Mouse (Mus musculus): ENCODE measurements around the gene Gm11444. TPM values are rescaled to one million over a fixed set of nuclear protein-coding genes. Genes with fewer than 3 reads are reported as not detected.

Gene Gm11444
- total and polyA plus RNA-seq, 3 experiments = not detected

DNA sequence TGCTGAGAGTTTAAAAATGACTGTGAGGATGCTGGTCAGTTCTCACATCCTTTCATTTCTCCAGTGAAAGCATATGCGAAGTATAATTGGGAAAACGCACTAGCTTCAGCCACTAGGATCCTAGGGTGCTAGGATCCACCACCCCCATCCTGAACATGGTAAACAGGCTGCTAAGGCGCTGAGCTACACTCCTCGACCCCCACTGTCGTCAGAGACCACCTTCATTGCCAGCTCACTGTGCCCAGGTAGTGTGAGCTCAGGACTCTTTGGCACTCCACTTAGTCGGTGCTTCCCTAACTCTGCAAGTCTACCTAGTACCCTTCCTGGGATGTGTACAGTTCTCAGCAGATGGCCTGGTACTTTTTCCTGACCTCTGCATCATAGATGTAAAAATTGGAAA lies 42.6 kb upstream of the Gm11444 start:
- Histone ChIP-seq H3K4me1 (ENCODE audit: insufficient read depth, low read depth, low read length) (no peaks in the 10 kb centered on the region), H3K27me3 (ENCODE audit: insufficient read depth, low read length) (peaks cover 84% of the 10 kb centered on the region)

DNA sequence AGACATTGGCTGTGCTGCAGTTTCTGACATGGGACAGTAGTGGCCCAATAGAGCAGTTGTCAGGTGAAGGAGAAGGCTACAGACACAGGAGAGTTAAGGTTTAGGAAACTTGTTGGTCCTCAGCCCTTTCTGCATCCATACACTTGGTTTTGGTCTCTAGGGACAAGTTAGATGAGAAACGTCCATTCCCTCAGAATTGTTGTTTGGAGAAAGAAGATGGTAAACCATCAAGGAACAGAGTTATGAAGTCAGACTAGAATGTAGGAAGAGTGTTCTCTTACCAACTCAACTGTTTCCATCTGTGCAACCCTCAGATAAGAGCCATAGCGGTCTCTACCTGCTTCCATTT lies 41.5 kb upstream of the Gm11444 start:
- Histone ChIP-seq H3K4me1 (ENCODE audit: insufficient read depth, low read depth, low read length) (no peaks in the 10 kb centered on the region), H3K9me3 (replicated peaks) (no peaks in the 10 kb centered on the region), H3K4me3 (ENCODE audit: low read depth, low read length) (no peak overlapping the region), H3K36me3 (replicated peaks) (no peaks in the 10 kb centered on the region), H3K27me3 (ENCODE audit: insufficient read depth, low read length) (peaks cover 79% of the 10 kb centered on the region)
- no peak for TF ChIP-seq CTCF (IDR thresholded peaks at IDR 0.05; ENCODE audit: low read depth, low read length)
- no peak for TF ChIP-seq GATA2 (IDR thresholded peaks at IDR 0.05; ENCODE audit: borderline replicate concordance, low read depth, low read length)
- no peak for TF ChIP-seq POLR2AphosphoS5 (IDR thresholded peaks at IDR 0.05; ENCODE audit: insufficient replicate concordance, low read depth, low read length)
- TF ChIP-seq TAL1 (conservative IDR thresholded peaks at IDR 0.05; ENCODE audit: low read depth, low read length) = no peak
- no peak for TF ChIP-seq GATA1 (IDR thresholded peaks at IDR 0.05; ENCODE audit: borderline replicate concordance, low read length)
- no peak for ATAC-seq (ENCODE audit: extremely low read depth, insufficient number of reproducible peaks, low FRiP score, poor library complexity, severe bottlenecking)
- no peak for DNase-seq (ENCODE audit: low spot score)

More for the DNA sequence above, 42.6 kb upstream of the Gm11444 start:
- ATAC-seq (ENCODE audit: extremely low read depth, insufficient number of reproducible peaks, low FRiP score, poor library complexity, severe bottlenecking) (no peak), DNase-seq (ENCODE audit: low spot score) (no peak)
- Histone ChIP-seq H3K36me3 (replicated peaks) (no peaks in the 10 kb centered on the region), H3K9me3 (replicated peaks) (no peaks in the 10 kb centered on the region), H3K4me3 (ENCODE audit: low read depth, low read length) (no peak overlapping the region)
- TF ChIP-seq GATA1 (IDR thresholded peaks at IDR 0.05; ENCODE audit: borderline replicate concordance, low read length) (no peak), POLR2AphosphoS5 (IDR thresholded peaks at IDR 0.05; ENCODE audit: insufficient replicate concordance, low read depth, low read length) (no peak), GATA2 (IDR thresholded peaks at IDR 0.05; ENCODE audit: borderline replicate concordance, low read depth, low read length) (no peak), CTCF (IDR thresholded peaks at IDR 0.05; ENCODE audit: low read depth, low read length) (no peak), TAL1 (conservative IDR thresholded peaks at IDR 0.05; ENCODE audit: low read depth, low read length) (no peak)

DNA sequence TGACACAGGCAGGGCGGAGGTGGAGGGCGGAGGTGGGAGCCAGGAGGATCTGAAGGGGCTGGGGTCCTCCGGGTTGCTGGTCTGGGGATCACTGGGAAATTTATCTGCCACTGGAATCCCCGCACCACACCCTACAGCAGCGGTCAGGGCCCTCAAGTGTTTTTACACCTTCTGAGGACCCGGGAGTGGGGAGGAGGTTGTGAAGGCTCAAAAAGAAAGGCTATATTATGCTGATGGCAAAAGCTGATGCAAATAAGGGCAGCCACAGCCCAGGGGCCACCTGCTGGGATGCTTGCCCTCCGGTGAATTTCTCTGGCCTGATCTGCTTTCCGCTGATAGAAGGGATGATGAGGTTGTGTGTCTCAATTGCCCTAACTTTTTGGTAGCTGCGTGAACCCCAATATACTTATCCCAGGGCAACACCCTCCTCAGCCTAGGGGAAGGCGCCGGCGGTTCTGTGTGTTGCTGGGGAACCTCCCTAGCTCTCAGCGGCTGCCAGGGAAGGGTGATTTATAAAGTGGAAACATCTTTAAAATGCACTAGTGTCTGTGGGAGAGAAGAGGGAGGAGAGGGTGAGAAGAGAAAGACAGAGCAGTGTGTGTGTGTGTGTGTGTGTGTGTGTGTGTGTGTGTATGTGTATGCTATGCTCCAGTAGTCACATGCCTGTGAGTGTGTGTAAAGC lies 41.0 kb upstream of the Gm11444 start:
- Histone ChIP-seq H3K36me3 (replicated peaks) (no peaks in the 10 kb centered on the region), H3K9me3 (replicated peaks) (no peaks in the 10 kb centered on the region), H3K27me3 (ENCODE audit: insufficient read depth, low read length) (peaks cover 79% of the 10 kb centered on the region), H3K4me1 (ENCODE audit: insufficient read depth, low read depth, low read length) (no peaks in the 10 kb centered on the region), H3K4me3 (ENCODE audit: low read depth, low read length) (no peak overlapping the region)
- ATAC-seq (ENCODE audit: extremely low read depth, insufficient number of reproducible peaks, low FRiP score, poor library complexity, severe bottlenecking) (no peak), DNase-seq (ENCODE audit: low spot score) (no peak)
- TF ChIP-seq POLR2AphosphoS5 (IDR thresholded peaks at IDR 0.05; ENCODE audit: insufficient replicate concordance, low read depth, low read length) (no peak), TAL1 (conservative IDR thresholded peaks at IDR 0.05; ENCODE audit: low read depth, low read length) (no peak), CTCF (IDR thresholded peaks at IDR 0.05; ENCODE audit: low read depth, low read length) (no peak), GATA2 (IDR thresholded peaks at IDR 0.05; ENCODE audit: borderline replicate concordance, low read depth, low read length) (no peak), GATA1 (IDR thresholded peaks at IDR 0.05; ENCODE audit: borderline replicate concordance, low read length) (no peak)

DNA sequence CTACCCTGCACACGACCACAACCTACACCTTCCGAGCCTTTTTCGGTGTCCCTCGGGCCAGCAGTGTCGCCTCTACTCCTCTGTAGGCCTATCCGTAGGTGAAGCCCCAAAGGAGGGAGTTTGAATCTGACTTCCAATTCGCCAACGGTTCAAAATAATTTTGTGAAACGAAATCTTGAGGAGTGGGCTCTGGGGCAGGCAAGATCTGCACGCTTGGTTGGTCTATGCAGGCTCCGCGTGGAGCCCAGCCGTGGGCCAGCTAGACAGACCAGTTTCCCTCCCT lies 40.4 kb upstream of the Gm11444 start:
- ATAC-seq (ENCODE audit: extremely low read depth, insufficient number of reproducible peaks, low FRiP score, poor library complexity, severe bottlenecking) = no peak

DNA sequence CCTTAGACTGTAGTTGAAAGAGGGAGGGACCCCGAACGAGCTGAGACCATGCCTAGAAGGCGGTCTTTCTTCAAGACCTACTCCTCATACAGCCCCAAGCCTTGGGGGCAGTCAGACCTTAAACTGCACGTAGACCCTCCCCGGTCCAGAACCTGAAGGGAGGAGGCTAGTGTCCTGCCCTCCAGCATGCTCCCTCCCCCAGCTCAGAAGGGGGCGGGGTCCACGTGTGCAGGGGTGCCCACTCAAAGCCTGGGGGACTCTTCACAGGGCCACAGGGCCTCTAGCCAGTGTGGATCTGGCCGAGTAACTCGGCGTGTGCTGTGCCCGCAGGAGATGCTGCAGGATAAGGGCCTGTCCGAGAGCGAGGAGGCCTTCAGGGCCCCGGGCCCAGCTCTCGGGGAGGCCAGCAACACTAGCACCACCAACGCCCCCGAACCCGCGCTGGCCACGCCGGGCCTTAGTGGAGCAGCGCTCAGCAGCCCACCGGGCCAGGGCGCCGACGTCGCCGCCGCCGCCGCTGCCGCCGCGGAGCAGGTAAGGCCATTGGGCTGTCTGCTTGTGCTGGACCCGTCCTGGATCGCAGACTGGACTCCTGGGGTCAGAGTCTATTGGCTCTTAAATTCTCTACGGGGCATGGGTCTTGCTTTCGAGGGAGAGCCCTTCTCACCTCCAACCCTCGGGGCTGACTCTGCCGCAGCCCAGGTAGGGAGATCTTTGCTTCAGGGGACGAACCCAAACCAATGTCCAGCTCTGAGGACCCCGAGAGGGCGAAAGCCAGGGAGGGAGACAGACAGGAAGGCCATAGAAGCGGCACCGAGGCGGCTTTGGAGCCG lies 39.8 kb upstream of the Gm11444 start:
- Histone ChIP-seq H3K9me3 (replicated peaks) (no peaks in the 10 kb centered on the region), H3K27me3 (ENCODE audit: insufficient read depth, low read length) (peaks cover 73% of the 10 kb centered on the region), H3K4me1 (ENCODE audit: insufficient read depth, low read depth, low read length) (no peaks in the 10 kb centered on the region), H3K36me3 (replicated peaks) (no peaks in the 10 kb centered on the region), H3K4me3 (ENCODE audit: low read depth, low read length) (no peak overlapping the region)
- ATAC-seq (ENCODE audit: extremely low read depth, insufficient number of reproducible peaks, low FRiP score, poor library complexity, severe bottlenecking) = no peak
- no peak for DNase-seq (ENCODE audit: low spot score)
- no peak for TF ChIP-seq GATA1 (IDR thresholded peaks at IDR 0.05; ENCODE audit: borderline replicate concordance, low read length)
- TF ChIP-seq TAL1 (conservative IDR thresholded peaks at IDR 0.05; ENCODE audit: low read depth, low read length) = no peak
- no peak for TF ChIP-seq CTCF (IDR thresholded peaks at IDR 0.05; ENCODE audit: low read depth, low read length)
- TF ChIP-seq POLR2AphosphoS5 (IDR thresholded peaks at IDR 0.05; ENCODE audit: insufficient replicate concordance, low read depth, low read length) = no peak
- TF ChIP-seq GATA2 (IDR thresholded peaks at IDR 0.05; ENCODE audit: borderline replicate concordance, low read depth, low read length) = no peak

More for the DNA sequence above, 40.4 kb upstream of the Gm11444 start:
- no peaks in the 10 kb centered on the region for H3K36me3 ChIP-seq (replicated peaks)
- H3K4me3 ChIP-seq (ENCODE audit: low read depth, low read length) = no peak overlapping the region
- H3K9me3 ChIP-seq (replicated peaks) = no peaks in the 10 kb centered on the region
- TF ChIP-seq POLR2AphosphoS5 (IDR thresholded peaks at IDR 0.05; ENCODE audit: insufficient replicate concordance, low read depth, low read length) (no peak), GATA1 (IDR thresholded peaks at IDR 0.05; ENCODE audit: borderline replicate concordance, low read length) (no peak), GATA2 (IDR thresholded peaks at IDR 0.05; ENCODE audit: borderline replicate concordance, low read depth, low read length) (no peak), CTCF (IDR thresholded peaks at IDR 0.05; ENCODE audit: low read depth, low read length) (no peak), TAL1 (conservative IDR thresholded peaks at IDR 0.05; ENCODE audit: low read depth, low read length) (no peak)
- H3K27me3 ChIP-seq (ENCODE audit: insufficient read depth, low read length) = peaks cover 77% of the 10 kb centered on the region
- DNase-seq (ENCODE audit: low spot score) = no peak
- no peaks in the 10 kb centered on the region for H3K4me1 ChIP-seq (ENCODE audit: insufficient read depth, low read depth, low read length)

DNA sequence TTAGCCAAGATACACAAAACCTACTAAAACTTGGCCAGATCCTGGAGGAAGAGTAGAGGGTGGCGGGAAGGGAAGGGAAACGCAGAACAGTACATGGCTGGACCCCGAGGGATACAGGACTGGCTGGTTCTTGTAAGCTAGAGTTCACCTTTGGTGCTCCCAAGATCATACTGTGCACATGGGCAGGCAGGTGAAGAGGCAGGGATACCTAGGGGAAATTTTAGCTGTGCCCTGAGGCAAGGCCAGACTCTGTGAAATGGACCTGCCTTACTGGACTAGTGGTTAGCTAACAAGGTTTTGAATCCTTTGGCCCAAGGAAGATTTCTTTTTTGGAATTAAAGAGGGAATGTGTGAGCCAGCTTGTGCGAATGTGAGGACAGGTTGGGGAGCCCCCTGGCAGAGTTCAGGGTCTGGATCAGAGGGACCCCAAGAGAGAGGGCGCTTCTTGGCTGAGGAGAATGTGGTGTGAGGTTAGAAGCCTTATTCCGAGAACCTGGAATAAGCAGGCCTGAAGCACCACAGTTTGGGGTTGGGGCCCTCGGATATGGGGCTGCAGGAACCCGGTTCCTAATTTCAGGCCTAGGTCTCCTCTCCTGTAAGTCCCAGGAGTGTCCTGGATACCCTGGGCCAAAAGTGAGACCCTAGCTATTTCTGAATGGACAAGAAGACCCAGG lies 39.1 kb upstream of the Gm11444 start:
- no peaks in the 10 kb centered on the region for H3K9me3 ChIP-seq (replicated peaks)
- ATAC-seq (ENCODE audit: extremely low read depth, insufficient number of reproducible peaks, low FRiP score, poor library complexity, severe bottlenecking) = no peak
- no peaks in the 10 kb centered on the region for H3K36me3 ChIP-seq (replicated peaks)
- no peak overlapping the region for H3K4me3 ChIP-seq (ENCODE audit: low read depth, low read length)
- no peak for TF ChIP-seq TAL1 (conservative IDR thresholded peaks at IDR 0.05; ENCODE audit: low read depth, low read length)
- no peak for TF ChIP-seq CTCF (IDR thresholded peaks at IDR 0.05; ENCODE audit: low read depth, low read length)
- TF ChIP-seq POLR2AphosphoS5 (IDR thresholded peaks at IDR 0.05; ENCODE audit: insufficient replicate concordance, low read depth, low read length) = no peak
- no peak for TF ChIP-seq GATA2 (IDR thresholded peaks at IDR 0.05; ENCODE audit: borderline replicate concordance, low read depth, low read length)
- no peak for TF ChIP-seq GATA1 (IDR thresholded peaks at IDR 0.05; ENCODE audit: borderline replicate concordance, low read length)
- no peaks in the 10 kb centered on the region for H3K4me1 ChIP-seq (ENCODE audit: insufficient read depth, low read depth, low read length)
- H3K27me3 ChIP-seq (ENCODE audit: insufficient read depth, low read length) = peaks cover 68% of the 10 kb centered on the region
- no peak for DNase-seq (ENCODE audit: low spot score)
